Mouse (Mus musculus): ENCODE results near the gene Kifap3.

DNA sequence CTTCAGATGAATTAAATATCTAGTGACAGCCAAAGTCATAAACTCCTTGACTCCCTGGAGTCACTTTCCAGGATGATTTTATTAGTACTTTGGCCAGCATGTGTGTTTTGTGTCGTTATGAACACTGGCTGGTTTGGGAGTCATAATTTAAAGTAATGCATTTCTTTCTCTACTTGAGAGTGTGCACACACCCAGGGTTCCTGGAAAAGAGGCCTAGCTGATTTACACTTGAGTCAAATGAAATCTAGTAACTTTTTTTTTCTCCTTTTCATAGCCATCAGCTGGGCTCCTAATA lies 42.2 kb upstream of the Kifap3 start:
- TF ChIP-seq CTCF (IDR thresholded peaks at IDR 0.05; ENCODE audit: borderline replicate concordance, extremely low read depth, insufficient read depth, insufficient read length) (no peak), POLR2A (IDR thresholded peaks at IDR 0.05; ENCODE audit: borderline replicate concordance, extremely low read depth, insufficient read depth, insufficient read length, poor library complexity, severe bottlenecking) (no peak)

Data from brain, embryonic 14.5 days (tissue).